Mouse (Mus musculus): ENCODE measurements around the gene Gm20403. TPM values are rescaled to one million over a fixed set of nuclear protein-coding genes. Genes with fewer than 3 reads are reported as not detected.
A peak's percentile ranks its signal among the peaks of the same experiment; 100 is the strongest.

Gene Gm20403
- polyA plus RNA-seq, 1 experiment from 2014 or later, result not detected

DNA sequence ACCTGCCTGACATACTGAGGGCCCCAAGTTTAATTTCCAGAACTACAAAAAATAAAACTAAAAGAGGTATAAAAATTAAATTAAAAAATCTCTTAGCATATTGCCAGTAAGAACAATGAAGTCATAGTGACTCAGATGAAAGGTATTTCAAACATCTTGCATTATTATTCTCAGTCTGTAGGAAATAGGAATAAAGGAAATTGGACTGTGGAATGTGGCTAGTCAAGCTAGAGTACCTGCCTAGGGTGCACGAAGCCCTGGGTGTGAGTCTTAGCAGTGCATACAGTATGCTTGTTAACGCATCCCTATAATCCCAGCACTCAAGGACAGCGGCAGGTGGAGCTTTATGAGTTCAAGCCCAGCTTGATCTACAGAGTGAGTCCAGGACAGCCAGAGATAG is 9.6 kb upstream of the Gm20403 start:
- H3K27me3 ChIP-seq (ENCODE audit: control insufficient read depth, insufficient read depth, low read length), result no peaks in the 10 kb centered on the region
- H3K27ac ChIP-seq (ENCODE audit: low read depth, low read length), result no peak overlapping the region
- no peaks in the 10 kb centered on the region for H3K9me3 ChIP-seq (ENCODE audit: control insufficient read depth, low read length)
- no peak overlapping the region for H3K4me3 ChIP-seq (ENCODE audit: low read depth, low read length)
- no peaks in the 10 kb centered on the region for H3K36me3 ChIP-seq (ENCODE audit: control insufficient read depth, insufficient read depth, low read length)
- 71% methylated on average over 3 of the region's 3 CpGs for WGBS
- no peak overlapping the region for H3K4me2 ChIP-seq
- ATAC-seq (ENCODE audit: low FRiP score), result no peak
- H3K9ac ChIP-seq (ENCODE audit: low read length), result no peak overlapping the region
- no peak for DNase-seq (ENCODE audit: low spot score, missing footprints)
- H3K4me1 ChIP-seq (ENCODE audit: control insufficient read depth, insufficient read depth, low read length), result no peaks in the 10 kb centered on the region

DNA sequence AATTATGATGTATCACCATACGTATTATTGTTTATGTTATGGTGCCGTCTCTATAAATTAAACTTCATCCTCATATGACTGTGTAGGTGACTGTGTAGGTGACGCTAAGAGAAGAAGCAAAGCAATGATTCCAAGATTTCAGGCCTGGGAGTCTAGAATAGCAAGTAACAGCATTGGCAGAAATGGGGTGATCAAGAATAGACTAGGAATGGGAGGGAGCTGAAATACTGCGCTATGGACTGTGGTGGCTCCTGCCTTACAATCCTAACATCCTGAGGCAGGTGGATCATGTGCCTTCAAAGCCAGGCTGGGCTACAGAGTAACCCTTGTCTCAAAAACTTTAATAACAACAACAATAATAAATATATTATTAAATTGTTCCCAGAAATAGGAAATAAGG is 8.1 kb upstream of the Gm20403 start:
- Histone ChIP-seq H3K27me3 (ENCODE audit: control insufficient read depth, insufficient read depth, low read length) (no peaks in the 10 kb centered on the region), H3K9ac (ENCODE audit: low read length) (no peak overlapping the region), H3K4me1 (ENCODE audit: control insufficient read depth, insufficient read depth, low read length) (no peaks in the 10 kb centered on the region), H3K27ac (ENCODE audit: low read depth, low read length) (no peak overlapping the region), H3K4me3 (ENCODE audit: low read depth, low read length) (no peak overlapping the region), H3K4me2 (no peak overlapping the region), H3K9me3 (ENCODE audit: control insufficient read depth, low read length) (no peaks in the 10 kb centered on the region), H3K36me3 (ENCODE audit: control insufficient read depth, insufficient read depth, low read length) (no peaks in the 10 kb centered on the region)
- ATAC-seq (ENCODE audit: low FRiP score), result no peak
- DNase-seq (ENCODE audit: low spot score, missing footprints), result no peak
- WGBS, result 88% methylated on average over 4 of the region's 4 CpGs

DNA sequence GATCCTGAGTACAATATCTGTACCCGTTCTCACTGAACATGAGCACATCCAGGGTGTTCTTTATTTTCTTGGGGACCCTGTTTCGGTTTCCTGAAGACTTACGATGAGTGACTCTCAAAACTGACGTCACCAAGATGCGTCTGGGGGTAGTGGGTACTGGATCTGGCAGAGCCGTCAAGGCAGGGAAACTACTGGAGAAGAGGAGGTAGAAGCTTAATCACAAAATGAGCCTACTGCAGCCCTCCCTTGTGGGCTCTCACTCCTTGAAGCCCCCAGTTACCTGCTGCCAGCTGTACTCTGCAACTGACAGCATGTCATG is 7.7 kb upstream of the Gm20403 start:
- Histone ChIP-seq H3K27ac (ENCODE audit: low read depth, low read length) (no peak overlapping the region), H3K27me3 (ENCODE audit: control insufficient read depth, insufficient read depth, low read length) (no peaks in the 10 kb centered on the region), H3K4me2 (no peak overlapping the region), H3K4me1 (ENCODE audit: control insufficient read depth, insufficient read depth, low read length) (no peaks in the 10 kb centered on the region), H3K9me3 (ENCODE audit: control insufficient read depth, low read length) (no peaks in the 10 kb centered on the region), H3K4me3 (ENCODE audit: low read depth, low read length) (no peak overlapping the region), H3K36me3 (ENCODE audit: control insufficient read depth, insufficient read depth, low read length) (no peaks in the 10 kb centered on the region), H3K9ac (ENCODE audit: low read length) (no peak overlapping the region)
- ATAC-seq (ENCODE audit: low FRiP score) (no peak), DNase-seq (ENCODE audit: low spot score, missing footprints) (no peak)
- 83% methylated on average over 6 of the region's 6 CpGs for WGBS

DNA sequence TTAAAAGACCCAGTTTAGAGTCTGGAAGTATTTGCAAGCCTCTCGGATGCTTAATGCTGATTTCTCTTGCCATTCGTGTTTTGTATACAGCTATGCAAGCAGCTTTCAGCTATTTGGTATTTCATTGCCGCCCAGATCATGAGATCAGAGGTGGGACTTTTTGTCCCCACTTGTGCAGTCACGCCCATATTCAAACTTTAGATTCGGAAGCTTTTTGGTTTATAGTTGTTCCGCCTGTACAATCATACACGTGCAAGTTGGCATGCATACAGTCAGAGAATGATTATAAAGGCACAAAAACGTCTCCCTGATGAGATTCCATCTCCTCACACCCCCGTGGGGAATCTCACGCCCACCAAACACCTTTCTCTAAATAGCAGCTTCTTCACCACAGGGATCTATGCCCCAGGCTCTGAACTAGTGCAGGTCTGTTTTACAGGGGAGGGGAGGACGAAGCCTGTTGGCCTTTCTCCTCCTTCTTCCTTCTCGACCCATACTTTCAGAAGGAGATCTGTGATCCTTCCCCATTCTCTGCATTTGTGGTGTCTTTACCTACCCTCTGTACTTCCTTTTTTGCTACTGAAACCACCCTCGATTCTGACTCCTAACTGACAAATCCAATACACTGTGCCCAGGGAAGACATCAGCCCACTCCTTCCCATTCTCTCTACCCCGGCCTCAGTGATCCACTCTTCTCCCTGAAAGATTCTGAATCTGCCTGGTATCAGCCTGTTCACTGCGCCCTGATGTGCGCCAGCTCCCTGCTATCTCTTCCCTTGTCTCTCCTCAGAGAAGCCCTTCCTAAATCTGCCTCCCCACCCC is 7.1 kb upstream of the Gm20403 start:
- H3K36me3 ChIP-seq (ENCODE audit: control insufficient read depth, insufficient read depth, low read length), result no peaks in the 10 kb centered on the region
- H3K27ac ChIP-seq (ENCODE audit: low read depth, low read length), result no peak overlapping the region
- no peaks in the 10 kb centered on the region for H3K27me3 ChIP-seq (ENCODE audit: control insufficient read depth, insufficient read depth, low read length)
- no peak for ATAC-seq (ENCODE audit: low FRiP score)
- no peak overlapping the region for H3K4me3 ChIP-seq (ENCODE audit: low read depth, low read length)
- no peaks in the 10 kb centered on the region for H3K9me3 ChIP-seq (ENCODE audit: control insufficient read depth, low read length)
- H3K4me2 ChIP-seq, result no peak overlapping the region
- H3K9ac ChIP-seq (ENCODE audit: low read length), result no peak overlapping the region
- 73% methylated on average over 16 of the region's 16 CpGs for WGBS
- no peak for DNase-seq (ENCODE audit: low spot score, missing footprints)
- no peaks in the 10 kb centered on the region for H3K4me1 ChIP-seq (ENCODE audit: control insufficient read depth, insufficient read depth, low read length)

DNA sequence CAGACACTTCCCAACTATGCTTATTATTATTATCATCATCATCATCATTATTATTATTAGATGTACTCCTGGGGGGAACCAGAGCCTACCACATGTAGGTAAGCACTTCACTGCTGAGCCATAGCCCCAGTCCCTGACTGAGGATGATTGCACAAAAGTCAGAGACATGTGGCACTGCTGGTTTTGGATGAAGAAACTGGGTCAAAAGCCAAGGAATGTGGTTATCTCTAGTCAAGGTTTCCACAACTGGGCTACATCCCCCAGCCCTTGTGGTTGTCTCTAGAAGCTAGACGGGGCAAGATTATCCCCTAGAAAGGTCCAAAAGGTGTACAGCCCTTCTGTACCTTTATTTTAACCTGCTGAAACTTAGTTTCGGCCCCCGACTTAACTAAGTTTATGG is 6.5 kb upstream of the Gm20403 start:
- Histone ChIP-seq H3K9ac (ENCODE audit: low read length) (no peak overlapping the region), H3K36me3 (ENCODE audit: control insufficient read depth, insufficient read depth, low read length) (no peaks in the 10 kb centered on the region), H3K4me3 (ENCODE audit: low read depth, low read length) (no peak overlapping the region), H3K9me3 (ENCODE audit: control insufficient read depth, low read length) (no peaks in the 10 kb centered on the region), H3K4me2 (no peak overlapping the region), H3K4me1 (ENCODE audit: control insufficient read depth, insufficient read depth, low read length) (no peaks in the 10 kb centered on the region), H3K27ac (ENCODE audit: low read depth, low read length) (no peak overlapping the region), H3K27me3 (ENCODE audit: control insufficient read depth, insufficient read depth, low read length) (no peaks in the 10 kb centered on the region)
- no peak for ATAC-seq (ENCODE audit: low FRiP score)
- no peak for DNase-seq (ENCODE audit: low spot score, missing footprints)
- WGBS, result 90% methylated on average over 3 of the region's 3 CpGs

DNA sequence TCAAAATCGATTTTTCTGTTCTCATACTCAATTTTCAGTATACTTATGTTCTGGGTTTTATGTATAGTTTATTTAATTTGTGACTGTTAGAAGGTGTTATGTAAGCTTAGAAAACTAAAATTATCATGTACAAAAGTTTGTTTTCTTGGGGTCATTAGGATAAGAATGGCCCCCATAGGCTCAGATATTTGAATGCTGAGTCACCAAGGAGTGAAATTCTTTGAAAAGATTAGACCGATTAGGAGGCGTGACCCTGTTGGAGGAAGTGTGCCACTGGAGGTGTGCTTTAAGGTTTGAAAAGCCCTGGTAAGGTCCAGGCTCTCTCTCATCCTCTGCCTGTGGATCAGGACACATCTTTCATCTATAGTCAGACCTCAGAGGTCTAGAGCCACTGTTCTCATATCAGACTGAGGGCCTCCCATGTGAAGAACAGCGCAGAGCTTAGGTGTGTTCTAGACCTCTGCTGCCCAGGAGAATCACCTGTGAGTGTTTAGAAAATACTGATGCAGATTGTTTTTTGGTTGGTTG is 2.1 kb upstream of the Gm20403 start:
- 84% methylated on average over 4 of the region's 4 CpGs for WGBS
- Histone ChIP-seq H3K4me1 (ENCODE audit: control insufficient read depth, insufficient read depth, low read length) (peaks cover 4% of the 10 kb centered on the region; the same call in 1 of the 2 replicates), H3K4me3 (ENCODE audit: low read depth, low read length) (no peak overlapping the region), H3K9me3 (ENCODE audit: control insufficient read depth, low read length) (no peaks in the 10 kb centered on the region), H3K27me3 (ENCODE audit: control insufficient read depth, insufficient read depth, low read length) (no peaks in the 10 kb centered on the region), H3K4me2 (no peak overlapping the region), H3K27ac (ENCODE audit: low read depth, low read length) (no peak overlapping the region), H3K9ac (ENCODE audit: low read length) (no peak overlapping the region), H3K36me3 (ENCODE audit: control insufficient read depth, insufficient read depth, low read length) (no peaks in the 10 kb centered on the region)
- ATAC-seq (ENCODE audit: low FRiP score) (no peak), DNase-seq (ENCODE audit: low spot score, missing footprints) (no peak)

DNA sequence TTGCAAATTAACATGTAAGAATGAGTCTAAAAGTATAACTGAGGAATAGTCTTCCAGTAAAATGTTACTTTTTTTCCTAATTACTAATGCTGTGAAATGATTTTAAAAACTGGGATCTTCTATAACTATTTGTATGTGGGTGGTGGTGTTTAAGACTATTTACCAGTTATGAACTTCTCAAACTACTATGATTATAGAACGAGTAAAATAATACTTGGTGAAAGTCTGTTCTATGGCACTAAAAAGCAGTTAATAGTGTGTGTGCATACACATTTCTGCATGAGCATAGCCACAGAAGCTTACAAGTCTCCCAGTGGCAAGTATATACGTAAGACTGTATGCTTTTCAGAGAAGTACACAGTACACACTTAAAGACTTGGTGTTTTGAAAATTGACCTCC is 827 bp upstream of the Gm20403 start:
- WGBS, result 88% methylated on average over 2 of the region's 2 CpGs
- Histone ChIP-seq H3K9ac (ENCODE audit: low read length) (no peak overlapping the region), H3K9me3 (ENCODE audit: control insufficient read depth, low read length) (no peaks in the 10 kb centered on the region), H3K27ac (ENCODE audit: low read depth, low read length) (no peak overlapping the region), H3K4me3 (ENCODE audit: low read depth, low read length) (no peak overlapping the region), H3K36me3 (ENCODE audit: control insufficient read depth, insufficient read depth, low read length) (no peaks in the 10 kb centered on the region), H3K27me3 (ENCODE audit: control insufficient read depth, insufficient read depth, low read length) (no peaks in the 10 kb centered on the region), H3K4me2 (no peak overlapping the region), H3K4me1 (ENCODE audit: control insufficient read depth, insufficient read depth, low read length) (peaks cover 4% of the 10 kb centered on the region; the same call in 1 of the 2 replicates)
- ATAC-seq (ENCODE audit: low FRiP score) (no peak), DNase-seq (ENCODE audit: low spot score, missing footprints) (no peak)

DNA sequence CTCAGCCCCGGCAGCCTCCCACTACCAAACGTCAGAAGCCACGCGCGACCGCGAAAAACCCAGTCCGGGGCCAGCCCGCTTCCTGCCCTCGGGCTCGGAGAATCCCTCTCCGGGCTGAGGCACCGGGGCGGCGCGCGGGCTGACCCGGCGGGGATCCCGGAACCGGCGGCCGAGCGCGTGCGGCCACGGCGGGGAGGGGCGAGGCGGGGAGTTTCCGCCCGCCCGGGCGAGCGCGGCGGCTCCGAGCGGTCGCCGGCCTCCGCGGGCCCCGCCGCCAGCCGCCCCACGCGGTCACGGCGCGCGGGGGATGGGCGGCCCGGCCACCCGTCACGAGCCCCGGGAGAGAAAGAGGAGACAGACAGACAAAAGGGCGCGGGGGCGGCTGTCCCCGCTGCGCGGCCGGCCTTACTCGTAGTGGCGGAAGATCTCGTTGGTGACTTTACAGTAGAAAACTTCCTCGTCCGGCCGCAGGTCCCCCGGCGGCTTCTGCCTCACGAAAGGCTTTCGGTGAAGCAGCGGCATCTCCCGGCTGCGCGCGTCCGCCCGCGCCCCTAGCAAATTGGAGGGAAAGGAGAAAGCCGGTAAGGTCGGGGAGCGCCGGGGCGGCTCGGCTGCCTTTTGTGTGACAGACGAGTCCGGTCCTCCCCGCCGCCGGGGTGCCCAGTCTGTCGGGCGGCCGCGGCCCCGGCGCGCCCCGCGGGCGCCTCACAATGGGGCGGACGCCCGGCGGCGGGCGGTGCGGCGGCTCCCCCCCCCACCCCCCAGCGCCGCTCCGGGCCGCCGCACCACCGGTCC is 875 bp downstream of the Gm20403 start:
- ATAC-seq (ENCODE audit: low FRiP score) (peak; percentile 71), DNase-seq (ENCODE audit: low spot score, missing footprints) (peak; percentile 95)
- H3K4me1 ChIP-seq (ENCODE audit: control insufficient read depth, insufficient read depth, low read length), result peaks cover 4% of the 10 kb centered on the region; the same call in 1 of the 2 replicates

DNA sequence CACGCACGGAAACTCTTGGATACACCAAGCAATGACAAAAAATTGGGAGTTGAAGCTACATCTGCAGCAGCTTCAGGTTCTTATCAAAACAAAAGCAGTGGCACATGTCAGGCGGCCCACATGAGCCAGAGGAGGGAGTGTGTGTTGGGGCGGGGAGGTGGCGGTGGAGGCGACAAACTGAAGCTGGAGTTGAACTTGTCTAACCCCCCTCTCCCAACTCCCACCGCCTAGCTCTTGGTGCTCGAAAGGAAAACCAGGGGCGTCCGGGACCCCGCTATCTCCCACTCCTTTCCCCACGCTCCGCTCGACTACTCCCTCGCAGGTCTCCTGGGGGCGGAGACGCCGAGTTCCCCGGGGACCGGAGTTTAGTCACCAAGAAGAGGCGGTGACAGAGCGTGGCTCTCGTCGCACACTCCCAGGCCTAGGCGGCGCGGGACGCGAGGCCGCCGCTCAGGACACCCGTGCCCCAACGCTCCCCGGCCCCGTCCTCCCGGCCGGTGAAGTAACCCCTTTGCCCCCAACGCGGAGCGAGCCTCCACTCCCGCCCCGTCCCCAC is 1.6 kb downstream of the Gm20403 start:
- Histone ChIP-seq H3K4me1 (ENCODE audit: control insufficient read depth, insufficient read depth, low read length) (peaks cover 4% of the 10 kb centered on the region; the same call in 1 of the 2 replicates), H3K4me2 (peak overlapping the region; percentile 84), H3K4me3 (ENCODE audit: low read depth, low read length) (peak overlapping the region; percentile 93), H3K9me3 (ENCODE audit: control insufficient read depth, low read length) (no peaks in the 10 kb centered on the region), H3K9ac (ENCODE audit: low read length) (peak overlapping the region; percentile 97), H3K36me3 (ENCODE audit: control insufficient read depth, insufficient read depth, low read length) (peaks cover 5% of the 10 kb centered on the region; the same call in 1 of the 2 replicates), H3K27me3 (ENCODE audit: control insufficient read depth, insufficient read depth, low read length) (no peaks in the 10 kb centered on the region), H3K27ac (ENCODE audit: low read depth, low read length) (peak overlapping the region; percentile 85)
- under 1% methylated on average over 36 of the region's 42 CpGs for WGBS
- peak; percentile 97 for DNase-seq (ENCODE audit: low spot score, missing footprints)
- peak; percentile 81 for ATAC-seq (ENCODE audit: low FRiP score)

More for the DNA sequence above, 875 bp downstream of the Gm20403 start:
- H3K4me2 ChIP-seq, result peak overlapping the region; percentile 84
- H3K27ac ChIP-seq (ENCODE audit: low read depth, low read length), result peak overlapping the region; percentile 85
- H3K9ac ChIP-seq (ENCODE audit: low read length), result peak overlapping the region; percentile 97
- no peaks in the 10 kb centered on the region for H3K9me3 ChIP-seq (ENCODE audit: control insufficient read depth, low read length)
- H3K27me3 ChIP-seq (ENCODE audit: control insufficient read depth, insufficient read depth, low read length), result no peaks in the 10 kb centered on the region
- H3K36me3 ChIP-seq (ENCODE audit: control insufficient read depth, insufficient read depth, low read length), result peaks cover 4% of the 10 kb centered on the region; the same call in 1 of the 2 replicates
- under 1% methylated on average over 105 of the region's 117 CpGs for WGBS
- peak overlapping the region; percentile 93 for H3K4me3 ChIP-seq (ENCODE audit: low read depth, low read length)

Measured in midbrain, embryonic 11.5 days (tissue).